Mouse (Mus musculus) telencephalon, adult 2 months (tissue): ENCODE measurements around the gene Diras2.

Experiments
- DNase-seq: peaks from one replicate; pipeline ENCODE4 v3.0.0-alpha.2; 2011; ENCODE audit warnings: low read depth, low spot score

The Diras2 gene

DNA sequence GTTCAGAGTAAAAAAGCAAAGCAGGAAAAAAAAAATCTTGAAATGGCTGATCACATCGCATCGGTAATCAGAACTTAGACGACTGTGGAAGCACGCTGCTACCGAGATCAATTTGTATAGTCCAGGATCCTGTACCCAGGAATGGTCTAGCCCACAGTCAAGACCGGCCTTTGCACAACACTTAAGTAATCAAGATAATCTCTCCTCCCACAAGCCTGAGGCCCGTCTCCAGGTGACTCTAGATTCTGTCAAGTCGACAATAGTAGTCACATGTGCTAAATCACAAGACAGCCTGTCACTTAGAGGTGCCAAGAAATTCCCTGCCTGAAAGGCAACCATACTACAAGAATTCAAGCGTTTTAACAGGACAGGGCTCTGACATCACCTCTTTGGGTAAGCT, at the start of gene Diras2:
Gene Diras2 (minus strand): TSS at position 159 of the 400 bp plus-strand sequence.
- no peak for DNase-seq

DNA sequence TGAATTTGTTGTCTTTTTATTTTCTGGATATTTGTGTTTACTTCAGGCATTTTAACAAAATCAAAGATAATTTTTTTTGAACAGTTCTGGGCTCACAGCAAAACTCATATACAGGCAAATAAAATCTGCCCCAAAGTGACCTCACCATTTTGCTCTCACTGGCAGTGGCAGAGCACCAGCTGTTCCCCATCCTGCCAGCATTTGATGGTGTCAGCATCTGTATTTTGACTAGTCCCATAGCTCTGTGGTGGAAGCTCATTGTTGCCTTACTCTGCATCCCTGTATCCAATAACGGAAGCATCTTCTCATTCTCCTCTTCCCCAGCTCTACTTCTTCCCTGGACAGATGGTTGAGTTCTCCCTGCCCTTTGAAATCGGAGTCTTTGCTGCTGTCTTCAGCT, 47.7 kb upstream of the Diras2 start:
- no peak for DNase-seq

DNA sequence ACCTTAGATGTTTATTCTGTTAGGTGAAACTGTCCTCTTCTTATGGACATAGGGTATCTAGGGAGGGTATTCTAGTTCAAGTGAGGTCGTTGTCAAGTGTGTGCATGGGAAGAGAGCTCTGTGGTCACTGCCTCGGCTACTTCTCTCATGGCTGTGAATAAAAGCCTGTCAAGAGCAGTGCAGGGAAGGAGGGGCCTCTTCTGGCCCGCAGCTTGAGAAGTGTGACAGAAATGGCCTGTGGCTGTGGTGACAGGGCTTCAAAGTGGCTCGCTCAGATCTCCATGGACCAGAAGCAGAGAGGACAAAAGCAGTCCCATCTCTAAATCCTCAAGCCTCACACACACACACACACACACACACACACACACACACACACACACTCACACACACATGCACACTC, 46.9 kb upstream of the Diras2 start:
- no peak for DNase-seq

DNA sequence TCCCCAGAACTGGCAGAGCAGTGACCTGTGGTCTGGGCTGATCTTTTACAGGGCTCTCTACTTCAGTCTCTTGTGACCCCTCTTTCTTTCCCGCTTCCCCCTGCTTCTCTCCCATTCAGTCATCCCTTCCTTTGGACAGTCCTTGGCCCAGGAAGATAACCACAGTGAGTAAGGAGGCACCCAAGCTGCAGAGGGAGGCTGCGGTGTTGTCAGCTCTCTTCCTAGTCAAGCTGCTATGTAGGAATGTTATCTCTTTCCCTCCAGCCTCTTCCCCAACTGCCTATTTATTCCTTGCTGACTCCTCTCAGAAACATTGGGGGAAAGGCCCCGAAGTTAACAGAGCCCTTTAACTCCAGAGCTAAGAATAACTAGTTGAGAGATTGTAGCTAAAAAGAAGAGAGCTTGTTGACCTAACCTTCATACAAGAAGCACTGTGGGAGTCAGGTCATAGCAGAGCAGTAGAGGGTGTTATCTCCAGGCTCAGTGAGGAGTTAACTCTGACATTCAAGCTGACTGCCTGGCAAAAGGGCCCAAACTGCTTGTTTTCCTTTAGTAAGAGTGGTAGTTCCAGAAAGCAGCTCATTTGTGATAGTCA, 46.3 kb upstream of the Diras2 start:
- no peak for DNase-seq

DNA sequence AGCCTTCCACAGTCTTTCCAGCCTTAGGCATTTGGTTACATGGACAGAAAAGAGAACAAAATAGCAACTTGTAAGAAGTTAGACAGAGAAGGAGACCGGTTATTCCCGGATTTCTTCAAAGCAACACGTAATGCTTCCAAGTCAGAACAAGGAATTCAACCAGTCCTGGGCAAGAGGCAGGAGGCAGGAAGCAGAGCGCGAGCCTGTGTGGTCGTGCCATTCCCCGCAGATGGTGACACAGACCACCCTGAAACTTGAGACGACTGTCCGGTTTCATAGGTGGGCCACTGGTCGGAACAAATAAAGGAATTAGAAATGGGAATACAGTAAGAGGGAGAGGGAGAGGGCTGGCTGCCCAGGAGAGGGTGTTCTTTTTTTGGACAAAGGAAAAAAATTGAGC, 45.8 kb upstream of the Diras2 start:
- no peak for DNase-seq

DNA sequence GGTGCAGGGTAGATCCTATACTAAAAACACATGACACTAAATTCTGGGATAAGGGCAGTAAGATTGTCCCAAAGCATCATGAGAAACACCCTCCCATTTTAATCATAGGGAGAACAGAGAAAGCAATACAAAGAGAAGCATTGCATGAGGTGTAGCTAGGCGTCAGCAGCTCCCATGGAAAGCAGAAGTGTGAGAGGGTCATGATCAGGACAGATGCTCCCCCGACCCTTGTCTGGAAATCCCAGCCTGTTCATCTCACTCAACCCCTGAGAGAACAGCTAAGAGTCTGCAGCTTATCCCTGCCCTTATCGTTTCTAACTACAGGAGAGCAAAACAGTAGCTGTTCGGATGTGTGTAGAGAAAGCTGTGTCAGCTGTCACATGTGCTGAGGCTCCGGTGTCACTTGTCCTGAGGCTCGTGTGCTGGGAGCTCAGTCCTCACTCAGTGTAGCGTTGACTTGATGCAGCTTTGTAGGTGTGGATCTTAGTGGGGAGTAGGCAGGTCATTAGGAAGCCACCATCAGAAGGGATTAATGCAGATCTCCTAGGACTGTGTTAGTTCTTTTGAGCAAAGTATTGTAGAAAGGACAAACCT, 45.0 kb upstream of the Diras2 start:
- no peak for DNase-seq

DNA sequence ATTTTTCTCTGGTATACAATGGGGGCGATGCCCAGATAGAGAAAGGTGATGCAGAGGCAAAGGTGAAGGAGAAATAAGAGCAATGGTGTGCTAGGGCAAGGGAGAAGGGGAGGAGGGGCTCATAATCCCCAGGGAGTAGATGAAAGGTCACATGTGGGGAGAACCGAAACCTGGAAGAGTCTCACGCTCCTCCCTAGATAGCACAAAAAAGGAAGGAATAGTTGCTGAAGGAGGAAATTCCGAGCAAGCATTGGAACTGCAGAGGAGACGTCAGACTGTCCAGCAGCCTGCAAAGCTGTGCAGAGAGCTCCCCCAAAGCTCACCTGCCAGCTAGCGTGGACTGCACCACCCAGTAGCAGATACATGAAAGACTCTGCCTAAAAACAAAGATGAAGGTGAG, 44.4 kb upstream of the Diras2 start:
- DNase-seq = no peak

DNA sequence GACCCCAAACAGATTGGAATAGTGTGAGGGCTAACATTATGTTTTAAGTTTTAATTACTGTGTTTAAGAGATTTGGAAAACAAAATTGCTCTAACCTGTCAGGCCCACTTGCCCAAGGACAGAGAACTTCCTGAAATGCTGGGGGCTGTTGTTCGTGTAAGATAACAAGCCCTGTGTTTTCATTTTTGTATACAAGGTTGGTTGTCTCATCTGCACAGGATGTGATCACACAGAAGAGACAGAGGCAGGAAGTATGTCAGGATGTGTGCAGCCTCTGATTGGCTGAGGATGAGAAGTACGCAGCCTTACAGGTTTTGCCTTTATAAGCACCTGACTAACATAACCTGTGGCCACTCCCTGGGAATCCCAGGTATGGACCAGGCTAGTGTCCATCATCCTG, 43.2 kb upstream of the Diras2 start:
- no peak for DNase-seq

DNA sequence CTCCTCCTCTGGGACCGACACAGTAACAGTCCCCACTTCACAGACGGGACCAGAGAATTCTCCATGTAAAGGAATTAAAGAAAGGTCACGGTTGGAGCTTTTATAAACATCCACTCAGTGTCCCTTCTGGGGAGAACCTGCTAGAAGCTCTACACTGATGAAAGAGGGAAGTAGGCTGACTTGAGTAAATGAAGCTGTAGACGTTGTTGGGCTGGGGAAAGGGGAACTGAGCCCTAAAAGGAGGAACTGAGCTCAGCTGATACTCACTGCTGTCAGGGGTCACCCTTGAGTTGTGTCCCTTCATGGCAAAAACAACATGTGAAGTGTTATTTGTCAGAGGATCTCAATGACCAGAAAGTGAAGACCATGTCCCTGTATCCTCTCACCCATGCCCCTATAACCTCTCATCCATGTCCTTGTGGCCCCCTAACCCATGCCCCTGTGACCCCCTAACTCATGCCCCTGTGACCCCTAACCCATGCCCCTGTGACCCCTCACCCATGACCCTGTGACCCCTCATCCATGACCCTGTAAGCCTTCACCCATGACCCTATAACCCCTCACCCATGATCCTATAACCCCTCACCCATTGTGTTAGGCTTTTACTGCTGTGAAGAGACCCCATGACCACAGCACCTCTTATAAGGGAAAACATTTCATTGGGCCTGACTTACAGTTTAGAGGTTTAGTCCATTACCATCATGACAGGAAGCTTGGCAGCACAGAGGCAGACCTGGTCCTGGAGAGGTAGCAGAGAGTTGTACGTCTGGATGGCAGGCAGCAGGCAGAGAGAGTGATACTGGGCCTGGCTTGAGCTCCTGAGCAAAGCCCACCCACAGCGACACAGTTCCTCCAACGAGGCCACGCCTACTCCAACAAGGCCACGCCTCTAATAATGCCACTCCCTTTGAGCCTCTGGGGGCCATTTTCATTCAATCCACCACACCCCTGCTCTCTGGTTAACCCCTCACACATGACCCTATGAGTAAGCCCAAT, 41.7 kb upstream of the Diras2 start:
- no peak for DNase-seq

DNA sequence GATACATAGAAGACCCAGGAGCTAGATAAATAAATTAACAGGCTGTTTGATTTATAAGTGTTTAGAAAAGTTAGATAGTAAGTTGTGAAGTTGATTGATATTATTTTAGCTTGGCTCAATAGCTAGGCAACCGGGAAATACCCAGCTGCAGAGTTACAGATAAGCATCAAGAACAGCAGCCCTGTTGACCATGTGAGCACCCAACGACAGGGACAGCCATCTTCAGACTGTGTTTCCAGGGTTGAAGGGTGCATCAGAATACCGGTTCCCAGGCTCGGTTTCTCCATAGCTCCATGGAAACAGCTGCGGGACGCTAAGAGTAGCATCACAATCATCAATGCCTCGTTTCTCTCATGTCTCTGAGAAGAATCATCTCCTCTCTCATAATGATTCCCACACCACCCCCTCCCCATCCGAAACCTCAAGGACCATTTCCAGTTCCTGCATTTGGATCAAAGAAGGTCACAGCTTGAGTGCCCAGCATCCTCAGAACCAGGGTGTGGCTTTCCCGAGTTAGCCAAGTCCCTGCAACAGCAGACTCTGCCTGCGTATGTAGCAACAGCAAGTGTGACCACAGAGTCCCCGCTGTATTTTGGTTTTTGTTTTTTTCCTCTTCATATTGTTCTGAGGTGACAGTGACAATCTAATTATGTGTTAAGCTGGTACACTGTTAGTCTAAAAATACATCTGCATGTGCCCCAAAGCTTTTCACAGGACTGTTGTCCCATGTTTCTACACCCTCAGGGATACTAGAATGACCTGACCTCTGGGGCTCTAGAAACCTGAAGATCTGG, 40.7 kb upstream of the Diras2 start:
- DNase-seq = no peak

DNA sequence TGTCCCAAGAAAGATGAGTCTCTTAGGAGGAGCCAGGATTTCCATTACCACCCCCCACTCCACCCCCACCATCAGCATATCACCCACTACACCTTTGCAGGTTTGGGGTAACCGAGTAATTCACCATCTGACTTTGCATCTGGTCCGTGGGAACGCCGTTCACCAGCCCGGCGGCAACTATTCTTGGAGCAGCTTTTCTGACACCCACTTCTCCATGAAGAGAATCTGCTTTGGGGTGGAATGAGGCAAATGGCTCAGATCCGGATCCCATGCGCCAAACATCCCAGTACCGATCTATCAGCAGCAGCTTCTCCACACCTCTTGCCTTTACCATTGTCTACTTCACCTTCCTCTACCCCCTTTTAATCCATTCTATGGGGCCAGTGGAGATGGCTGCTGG, 39.2 kb upstream of the Diras2 start:
- DNase-seq = peak; percentile 84

DNA sequence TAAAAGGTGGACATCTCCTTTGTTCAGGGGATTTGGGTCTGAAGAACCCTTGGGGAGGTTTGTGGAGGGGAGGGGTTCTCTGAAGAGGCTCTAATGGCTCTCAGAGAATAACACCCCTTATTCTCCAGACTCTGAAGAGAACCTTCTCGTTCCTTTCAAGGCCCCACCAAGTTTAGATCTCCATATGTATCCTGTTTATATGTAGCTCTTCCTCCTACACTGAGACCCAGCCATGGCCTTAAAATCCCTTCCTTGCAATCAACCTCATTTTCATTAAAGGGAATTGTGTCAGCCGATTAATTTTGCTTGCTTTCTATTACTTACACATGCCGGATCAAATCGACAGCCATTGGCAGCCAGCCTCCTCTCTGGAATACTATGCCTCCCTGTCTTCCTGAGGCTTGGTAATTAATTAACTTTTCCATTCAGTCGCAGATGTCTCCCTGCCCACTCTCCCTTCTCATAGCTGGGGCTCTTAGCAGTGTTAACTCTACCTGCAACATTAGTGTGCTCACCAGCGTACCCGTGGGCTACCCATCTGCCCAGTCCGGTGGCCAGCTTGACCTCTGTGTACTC, 38.2 kb upstream of the Diras2 start:
- DNase-seq = no peak

DNA sequence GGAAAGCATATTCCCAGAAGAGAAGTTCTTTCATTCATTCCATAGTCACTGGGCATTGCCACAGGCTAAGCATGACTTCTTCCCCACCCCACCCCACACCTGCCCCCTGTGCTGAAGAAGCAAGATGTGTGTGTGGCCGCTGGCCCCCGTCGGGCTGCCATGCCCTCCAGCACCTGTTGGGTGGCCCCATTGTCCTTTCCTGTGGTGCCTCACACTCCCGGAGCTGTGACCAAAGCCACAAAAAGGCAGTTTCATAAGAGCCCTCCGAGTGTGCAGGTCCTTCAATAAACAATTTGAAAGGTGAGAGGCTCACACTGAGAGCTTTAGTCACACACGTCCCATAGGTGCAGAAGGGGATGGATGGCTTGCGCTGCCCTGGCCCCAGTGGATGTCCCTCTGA, 35.7 kb upstream of the Diras2 start:
- no peak for DNase-seq

DNA sequence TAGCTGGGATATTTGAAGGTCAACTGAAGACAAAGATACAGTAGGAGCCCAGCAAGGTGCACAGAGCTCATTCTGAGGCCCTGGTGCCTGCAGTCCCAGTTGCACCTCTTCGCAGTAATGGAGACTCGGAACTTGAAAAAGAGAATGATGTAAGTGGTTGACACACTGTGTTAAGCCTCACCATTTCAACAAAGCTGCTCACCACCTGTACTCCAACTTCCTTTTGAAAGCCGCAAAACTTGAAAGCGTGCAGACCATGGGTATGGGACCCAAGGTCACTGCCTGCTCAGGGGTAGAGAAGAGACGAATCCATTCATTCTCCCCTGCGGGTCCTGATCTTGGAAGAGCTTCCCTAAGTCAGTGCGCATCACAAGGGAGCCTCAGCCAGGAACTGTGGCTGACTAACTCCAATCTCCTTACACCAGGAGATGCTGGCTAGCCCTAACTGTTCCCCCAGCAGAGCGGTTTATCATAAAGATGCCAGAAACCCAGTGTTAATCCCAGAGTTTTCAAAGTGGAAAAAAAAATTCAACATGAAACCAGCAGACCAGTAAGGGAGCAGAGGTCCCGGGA, 35.2 kb upstream of the Diras2 start:
- DNase-seq = no peak

DNA sequence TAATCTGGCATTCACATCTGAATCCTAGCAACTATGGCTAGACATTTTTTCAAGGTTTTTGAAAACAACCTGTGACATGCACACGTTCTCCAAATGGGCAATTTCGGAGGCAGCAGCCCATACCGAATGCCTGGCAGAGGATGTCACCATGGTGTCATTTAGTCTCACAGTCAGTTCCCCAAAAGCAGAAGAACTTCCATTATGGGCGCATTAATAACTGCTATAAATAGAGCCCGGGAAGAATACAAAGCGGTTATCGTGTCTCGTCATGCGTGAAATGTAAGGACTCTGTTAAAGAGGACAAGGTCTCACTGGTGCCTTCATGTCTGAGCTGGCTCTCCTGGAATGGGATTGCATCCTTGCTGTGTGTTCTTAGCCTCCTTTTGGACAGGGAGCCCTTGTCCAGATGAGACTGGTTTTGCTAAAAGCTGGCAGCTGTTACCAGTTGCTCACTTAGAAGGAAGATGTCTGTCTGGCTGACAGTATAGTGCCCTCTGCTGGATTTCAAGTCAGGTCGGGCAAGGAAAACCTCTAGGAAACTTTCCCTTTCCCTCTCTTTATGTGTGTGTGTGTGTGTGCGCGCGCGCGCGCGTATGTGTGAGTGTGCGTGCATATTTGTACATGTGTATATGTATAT, 34.1 kb upstream of the Diras2 start:
- no peak for DNase-seq

DNA sequence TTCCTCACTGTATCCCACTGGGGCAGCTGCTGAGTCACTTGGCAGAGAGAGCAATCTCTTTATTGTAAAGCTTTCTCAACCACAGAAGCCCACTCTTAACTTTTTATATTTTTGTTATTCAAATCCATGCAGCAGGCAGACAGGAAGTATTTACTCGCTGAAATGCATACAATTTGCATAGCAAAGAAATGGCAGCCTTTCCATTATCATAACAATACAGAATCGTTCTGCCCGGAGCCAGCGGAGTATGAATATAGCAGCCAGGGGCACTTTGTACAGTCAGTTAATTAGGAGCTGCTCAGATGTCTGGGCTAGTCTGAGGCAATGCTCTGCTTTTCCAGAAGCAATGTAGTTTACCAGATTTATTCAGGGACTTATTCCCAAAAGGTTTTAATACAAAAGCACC, 31.1 kb upstream of the Diras2 start:
- DNase-seq = no peak

DNA sequence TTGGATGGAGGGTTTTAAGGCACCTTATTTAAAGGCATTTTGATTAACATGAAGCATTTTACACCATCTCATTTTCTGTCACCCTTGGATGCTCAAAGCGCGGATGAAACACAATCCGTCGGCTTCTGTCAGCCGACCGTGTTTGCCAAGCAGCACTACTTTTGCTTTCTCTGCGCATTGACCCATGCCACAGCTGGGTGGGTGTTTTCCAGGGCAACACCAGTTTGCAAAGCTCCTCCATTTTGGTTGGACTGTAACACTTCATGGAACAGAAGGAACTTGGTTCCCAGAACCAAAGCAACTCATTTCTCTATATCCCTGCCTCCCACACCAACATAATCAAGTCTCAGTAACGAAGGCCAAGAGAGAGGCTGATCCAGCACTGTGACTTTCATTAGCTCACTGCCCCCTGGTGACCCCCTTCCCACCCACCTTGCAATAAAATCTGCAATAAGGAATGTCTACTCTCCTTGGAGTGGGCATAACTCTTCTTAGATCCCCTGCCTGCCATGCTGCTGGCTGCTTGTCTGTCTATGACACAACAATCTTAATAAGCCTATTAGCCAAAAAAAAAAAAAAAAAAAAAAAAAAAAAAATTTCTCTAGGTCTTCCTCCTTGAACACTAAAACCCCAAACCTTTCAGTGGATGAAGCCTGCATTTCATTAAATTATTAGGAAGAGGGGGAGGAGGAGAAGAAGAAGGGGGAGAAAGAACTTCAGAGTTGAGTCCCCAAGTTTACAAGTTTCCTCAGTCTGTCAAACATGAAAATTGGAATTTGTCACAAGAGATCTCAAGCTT, 30.5 kb upstream of the Diras2 start:
- no peak for DNase-seq

DNA sequence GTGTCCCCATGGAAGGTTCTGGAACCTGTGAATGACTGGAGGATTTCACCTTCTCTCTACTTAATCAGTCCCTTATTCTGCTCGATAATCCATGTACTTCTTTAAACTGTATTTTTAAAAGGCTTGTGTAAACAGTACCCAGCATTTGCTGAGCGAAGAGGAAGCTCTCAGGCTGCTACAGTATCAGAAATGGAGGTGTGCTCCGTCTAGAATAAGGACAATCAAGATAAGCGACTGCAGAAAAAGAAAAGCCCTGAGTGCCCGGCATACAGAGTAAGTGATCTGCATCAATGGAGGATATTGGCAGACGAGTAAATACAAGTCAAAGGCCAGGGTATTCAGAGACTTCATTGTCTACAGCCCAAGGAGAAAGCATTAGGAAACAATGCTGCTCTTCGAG, 26.3 kb upstream of the Diras2 start:
- no peak for DNase-seq

DNA sequence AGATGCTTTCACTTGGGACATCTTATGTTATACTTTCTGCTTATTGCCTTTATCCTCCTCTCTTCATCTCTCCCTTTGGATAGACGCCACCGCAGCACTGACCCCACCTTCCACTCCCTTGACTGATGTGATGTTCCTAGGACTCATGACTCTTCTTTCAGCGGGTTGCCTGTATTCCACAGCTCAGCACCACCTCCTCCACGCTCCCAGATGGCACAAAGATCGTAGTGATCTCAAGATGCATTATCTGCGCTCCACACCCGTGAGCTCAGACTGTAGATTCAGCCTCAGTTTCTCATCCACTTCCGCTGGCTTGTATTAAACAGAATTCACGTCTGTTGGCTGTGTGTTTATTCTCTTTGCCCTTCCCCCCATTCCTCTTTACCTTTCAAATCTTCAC, 23.6 kb upstream of the Diras2 start:
- no peak for DNase-seq
